Mouse (Mus musculus): ENCODE data around the gene Gpr50. TPM values are rescaled to one million over a fixed set of nuclear protein-coding genes. Genes with fewer than 3 reads are reported as not detected.

The Gpr50 gene
- not detected in 2 replicates for total RNA-seq (2017)

GRCm38 (mm10) chrX:71663374-71663773, at the start of gene Gpr50:
Gene Gpr50 (plus strand): TSS chrX:71663667.
- no peak for ATAC-seq (ENCODE audit: extremely low read depth, insufficient number of reproducible peaks, low FRiP score, poor library complexity, severe bottlenecking)

- no peak for ATAC-seq (ENCODE audit: extremely low read depth, insufficient number of reproducible peaks, low FRiP score, poor library complexity, severe bottlenecking)
These were observed 41.2 kb upstream of the Gpr50 start for GRCm38 (mm10) chrX:71622286-71622685.

GRCm38 (mm10) chrX:71623843-71624242, 39.6 kb upstream of the Gpr50 start:
- ATAC-seq (ENCODE audit: extremely low read depth, insufficient number of reproducible peaks, low FRiP score, poor library complexity, severe bottlenecking): no peak

GRCm38 (mm10) chrX:71628306-71628705, 35.2 kb upstream of the Gpr50 start:
- ATAC-seq (ENCODE audit: extremely low read depth, insufficient number of reproducible peaks, low FRiP score, poor library complexity, severe bottlenecking): no peak

GRCm38 (mm10) chrX:71630709-71631108, 32.8 kb upstream of the Gpr50 start:
- ATAC-seq (ENCODE audit: extremely low read depth, insufficient number of reproducible peaks, low FRiP score, poor library complexity, severe bottlenecking): no peak

- ATAC-seq (ENCODE audit: extremely low read depth, insufficient number of reproducible peaks, low FRiP score, poor library complexity, severe bottlenecking): no peak
These were observed 32.3 kb upstream of the Gpr50 start for GRCm38 (mm10) chrX:71631130-71631529.

GRCm38 (mm10) chrX:71647958-71648357, 15.5 kb upstream of the Gpr50 start:
- no peak for ATAC-seq (ENCODE audit: extremely low read depth, insufficient number of reproducible peaks, low FRiP score, poor library complexity, severe bottlenecking)

GRCm38 (mm10) chrX:71648434-71648833, 15.0 kb upstream of the Gpr50 start:
- no peak for ATAC-seq (ENCODE audit: extremely low read depth, insufficient number of reproducible peaks, low FRiP score, poor library complexity, severe bottlenecking)

GRCm38 (mm10) chrX:71648848-71649454, 14.5 kb upstream of the Gpr50 start:
- ATAC-seq (ENCODE audit: extremely low read depth, insufficient number of reproducible peaks, low FRiP score, poor library complexity, severe bottlenecking): no peak

- ATAC-seq (ENCODE audit: extremely low read depth, insufficient number of reproducible peaks, low FRiP score, poor library complexity, severe bottlenecking): no peak
These were observed 13.5 kb upstream of the Gpr50 start for GRCm38 (mm10) chrX:71649993-71650392.

GRCm38 (mm10) chrX:71661794-71662193, 1.7 kb upstream of the Gpr50 start:
- no peak for ATAC-seq (ENCODE audit: extremely low read depth, insufficient number of reproducible peaks, low FRiP score, poor library complexity, severe bottlenecking)

GRCm38 (mm10) chrX:71663871-71664687, 612 bp downstream of the Gpr50 start:
- ATAC-seq (ENCODE audit: extremely low read depth, insufficient number of reproducible peaks, low FRiP score, poor library complexity, severe bottlenecking): no peak

- ATAC-seq (ENCODE audit: extremely low read depth, insufficient number of reproducible peaks, low FRiP score, poor library complexity, severe bottlenecking): no peak
These were observed 1.2 kb downstream of the Gpr50 start for GRCm38 (mm10) chrX:71664688-71665026.

- ATAC-seq (ENCODE audit: extremely low read depth, insufficient number of reproducible peaks, low FRiP score, poor library complexity, severe bottlenecking): no peak
These were observed 6.8 kb downstream of the Gpr50 start for GRCm38 (mm10) chrX:71670254-71670653.

GRCm38 (mm10) chrX:71700817-71701469, 37.5 kb downstream of the Gpr50 start:
- no peak for ATAC-seq (ENCODE audit: extremely low read depth, insufficient number of reproducible peaks, low FRiP score, poor library complexity, severe bottlenecking)

Other genes with a start within 250 kb of the Gpr50 start
- 5.2 and 5.5 TPM in 2 replicates for gene Cd99l2, start 170.8 kb upstream of the Gpr50 start, total RNA-seq (2017)
- 9.5 and 11.4 TPM in 2 replicates for gene Hmgb3, start 107.7 kb upstream of the Gpr50 start, total RNA-seq (2017)
- 3.4 and 4.1 TPM in 2 replicates for gene Vma21, start 152.3 kb downstream of the Gpr50 start, total RNA-seq (2017)

Measured in neutrophil, adult 5-6 weeks (primary cell).